ENCODE assay signal across 23 mouse cellular contexts in the genomic region with DNA sequence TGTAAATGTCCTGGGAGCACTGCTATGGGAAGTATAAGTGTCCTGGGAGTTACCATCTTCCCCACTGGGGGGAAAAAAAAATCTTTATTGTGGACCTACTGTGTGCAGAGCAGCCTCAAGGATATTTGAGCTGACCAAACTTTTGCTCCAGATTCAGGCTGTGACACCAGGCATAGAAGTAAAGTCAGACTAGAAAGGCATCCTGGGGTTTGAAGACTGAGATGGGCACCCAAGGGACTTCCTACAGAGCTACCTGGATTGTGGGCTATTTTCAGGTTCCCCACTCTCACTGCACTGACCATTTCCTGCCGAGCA. TPM values are rescaled to one million over a fixed set of nuclear protein-coding genes. Genes with fewer than 3 reads are reported as not detected.
A peak's percentile ranks its signal among the peaks of the same experiment; 100 is the strongest.
DNase-seq lines count a peak whose midpoint lies in the region; ATAC-seq and TF ChIP-seq lines count a peak whose summit lies in the region.
"Had no signal": no experiment of that assay in that cellular context is flagged by ENCODE, and none has a peak within 500 bp of the region (broad histone marks: within the 10 kb centered on the region; RNA-seq: fewer than 3 reads in every experiment).

No protein-coding gene starts in this region.

- no peaks in the 10 kb centered on the region for H3K9me3 ChIP-seq in liver, embryonic 15.5 days (replicated peaks)
- no peaks in the 10 kb centered on the region for H3K9me3 ChIP-seq in liver, embryonic 12.5 days (replicated peaks)
- H3K9me3 ChIP-seq: embryonic facial prominence, embryonic 10.5 days; embryonic facial prominence, embryonic 13.5 days; forebrain, embryonic 12.5 days; forebrain, embryonic 15.5 days; hindbrain, embryonic 10.5 days; hindbrain, embryonic 13.5 days; intestine, embryonic 15.5 days had no signal

- no peak for TF ChIP-seq CTCF in liver, adult 2 months (IDR thresholded peaks at IDR 0.05; ENCODE audit: low read depth, low read length)

- ATAC-seq in liver, embryonic 15.5 days (ENCODE audit: insufficient read depth), result no peak
- no peak for ATAC-seq in liver, embryonic 12.5 days

- no peak for TF ChIP-seq POLR2A in liver, adult 2 months (IDR thresholded peaks at IDR 0.05; ENCODE audit: extremely low read depth, insufficient read depth, low read length)

- H3K36me3 ChIP-seq in liver, adult 2 months (ENCODE audit: control insufficient read depth, insufficient read depth, low read length), result no peaks in the 10 kb centered on the region
- H3K36me3 ChIP-seq in liver, embryonic 15.5 days (replicated peaks), result no peaks in the 10 kb centered on the region
- H3K36me3 ChIP-seq in liver, embryonic 12.5 days, result no peaks in the 10 kb centered on the region
- H3K36me3 ChIP-seq: embryonic facial prominence, embryonic 10.5 days; forebrain, embryonic 12.5 days; forebrain, embryonic 15.5 days; hindbrain, embryonic 10.5 days; intestine, embryonic 15.5 days had no signal

- no peak overlapping the region for H3K9ac ChIP-seq in liver, adult 2 months (ENCODE audit: low read depth, low read length)
- H3K9ac ChIP-seq in liver, embryonic 15.5 days, result no peak overlapping the region
- H3K9ac ChIP-seq in liver, embryonic 12.5 days, result no peak overlapping the region
- H3K9ac ChIP-seq: forebrain, embryonic 15.5 days had no signal

- DNase-seq in heart, adult 11 months, result peak; percentile 89
- no peak for DNase-seq in heart, adult 9 months (ENCODE audit: low spot score in 2 of 2)
- no peak for DNase-seq in liver, adult 2 months (ENCODE audit: extremely low read depth, low read depth, low spot score)
- no peak for DNase-seq in liver
- DNase-seq in layer of hippocampus, adult 9-11 months, result no peak
- DNase-seq: adrenal gland, postnatal 10 days; adrenal gland, postnatal 36 days; B cell, adult 2 months; cerebellum, adult 11 months; cerebellum, adult 8-10 months; embryo, embryonic 11 days; gastrocnemius, postnatal 14 days; heart, postnatal 36 days had no signal

- 5% methylated on average over 1 of the region's 1 CpGs for WGBS in liver, adult 2 months
- 20% methylated on average over 1 of the region's 1 CpGs for WGBS in liver, embryonic 15.5 days (ENCODE audit: insufficient replicate concordance)
- WGBS in liver, embryonic 12.5 days (ENCODE audit: insufficient replicate concordance), result 32% methylated on average over 1 of the region's 1 CpGs

- peak overlapping the region; percentile 22; the same call in 1 of the 2 replicates for H3K27ac ChIP-seq in liver, adult 2 months (replicated peaks; ENCODE audit: insufficient read depth, low read depth, low read length)
- no peak overlapping the region for H3K27ac ChIP-seq in liver, embryonic 15.5 days (replicated peaks)
- H3K27ac ChIP-seq in liver, embryonic 12.5 days, result no peak overlapping the region
- H3K27ac ChIP-seq: embryonic facial prominence, embryonic 10.5 days; embryonic facial prominence, embryonic 13.5 days; forebrain, embryonic 12.5 days; forebrain, embryonic 15.5 days; hindbrain, embryonic 13.5 days had no signal

- no peaks in the 10 kb centered on the region for H3K27me3 ChIP-seq in liver, adult 2 months (ENCODE audit: control insufficient read depth, insufficient read depth, low read length)
- peaks cover 78% of the 10 kb centered on the region for H3K27me3 ChIP-seq in liver, embryonic 15.5 days
- peaks cover 69% of the 10 kb centered on the region for H3K27me3 ChIP-seq in liver, embryonic 12.5 days (replicated peaks)
- H3K27me3 ChIP-seq: intestine, embryonic 15.5 days had no signal

- peak overlapping the region; percentile 52 for H3K4me2 ChIP-seq in liver, embryonic 15.5 days
- no peak overlapping the region for H3K4me2 ChIP-seq in liver, embryonic 12.5 days
- H3K4me2 ChIP-seq: forebrain, embryonic 15.5 days had no signal

- H3K79me2 ChIP-seq in liver, adult 2 months (ENCODE audit: control insufficient read depth, insufficient read depth, low read length), result peaks cover 11% of the 10 kb centered on the region; the same call in 1 of the 2 replicates

- H3K4me1 ChIP-seq in liver, adult 2 months (ENCODE audit: control insufficient read depth, insufficient read depth, low read length), result peaks cover 35% of the 10 kb centered on the region
- H3K4me1 ChIP-seq in liver, embryonic 15.5 days (replicated peaks), result peaks cover 24% of the 10 kb centered on the region
- H3K4me1 ChIP-seq in liver, embryonic 12.5 days, result peaks cover 41% of the 10 kb centered on the region

- no peak overlapping the region for H3K4me3 ChIP-seq in liver, adult 2 months (ENCODE audit: insufficient read depth, low read depth, low read length)
- H3K4me3 ChIP-seq in liver, embryonic 15.5 days (replicated peaks), result no peak overlapping the region
- no peak overlapping the region for H3K4me3 ChIP-seq in liver, embryonic 12.5 days
- H3K4me3 ChIP-seq: embryonic facial prominence, embryonic 13.5 days; erythroblast, embryonic 14.5 days; forebrain, embryonic 12.5 days; forebrain, embryonic 15.5 days had no signal

RNA-seq across cellular contexts. Expression of gene Katnb1, which starts 58.0 kb away (rescaled TPM):
- total RNA-seq in liver, adult 2 months (2014; rRNA removed), result 1.2 and 1.3 TPM in 2 replicates
- 2.5 and 3.2 TPM in 2 replicates for polyA plus RNA-seq in liver, adult 2 months (2012; rRNA removed)
- polyA plus RNA-seq in liver, embryonic 15.5 days (2015; fragmentation: Nextera tagmentation; extraction: Ambion mirVana), result 9.6 and 12.0 TPM in 2 replicates
- polyA plus RNA-seq in liver, embryonic 12.5 days (2016; fragmentation: Nextera tagmentation; extraction: Ambion mirVana), result 17.8 and 18.5 TPM in 2 replicates
